Mouse (Mus musculus) heart, postnatal 0 days (tissue): ENCODE measurements around the gene Nsd1. TPM values are rescaled to one million over a fixed set of nuclear protein-coding genes. Genes with fewer than 3 reads are reported as not detected.

Source experiments
- ATAC-seq: fragments of 200-750 bp; cut with Nextera tagmentation; 2 replicates; pipeline ENCODE4 v1.8.0; 2017; ENCODE audit warnings: low read depth, moderate number of reproducible peaks, moderate library complexity; ENCODE audit not compliant: insufficient read depth
- DNase-seq: peaks from one replicate; pipeline ENCODE4 v3.0.0-alpha.2; 2016; ENCODE audit warnings: low spot score
- H3K27ac ChIP-seq: fragments of 300-500 bp; sonication (generic); 2 replicates; pipeline ENCODE4 v1.5.1; 2014; ENCODE audit warnings: low read depth, mild to moderate bottlenecking
- H3K27me3 ChIP-seq: fragments of 300-500 bp; sonication (generic); 2 replicates; pipeline ENCODE4 v1.6.1; 2014; ENCODE audit warnings: low read length, mixed read lengths; ENCODE audit not compliant: control insufficient read depth, insufficient read depth
- H3K36me3 ChIP-seq: fragments of 300-500 bp; sonication (generic); replicated peaks from 2 replicates; pipeline ENCODE4 v1.6.1; 2014; ENCODE audit warnings: low read length, mixed read lengths; ENCODE audit not compliant: control insufficient read depth, insufficient read depth
- H3K4me1 ChIP-seq: fragments of 300-500 bp; sonication (generic); 2 replicates; pipeline ENCODE4 v1.6.1; 2014; ENCODE audit warnings: antibody characterized with exemption; ENCODE audit not compliant: control insufficient read depth, insufficient read depth
- H3K4me2 ChIP-seq: fragments of 300-500 bp; sonication (generic); 2 replicates; pipeline ENCODE4 v1.6.1; 2014; ENCODE audit warnings: low read depth, mild to moderate bottlenecking, low read length, moderate library complexity
- H3K4me3 ChIP-seq: fragments of 300-500 bp; sonication (generic); 2 replicates; pipeline ENCODE4 v1.5.1; 2014; ENCODE audit warnings: low read depth, low read length
- H3K9ac ChIP-seq: fragments of 300-500 bp; sonication (generic); replicated peaks from 2 replicates; pipeline ENCODE4 v1.6.1; 2014; ENCODE audit warnings: low read depth, low read length, mixed read lengths
- H3K9me3 ChIP-seq: fragments of 300-500 bp; sonication (generic); replicated peaks from 2 replicates; pipeline ENCODE4 v1.6.1; 2016; ENCODE audit warnings: low read length; ENCODE audit not compliant: control insufficient read depth
- CTCF ChIP-seq: IDR thresholded peaks from 2 replicates; pipeline ENCODE4 v1.5.1; 2016; ENCODE audit warnings: antibody characterized with exemption, control low read depth, low read depth
- EP300 ChIP-seq: IDR thresholded peaks from 2 replicates; pipeline ENCODE4 v1.6.1; 2016; ENCODE audit warnings: antibody characterized with exemption, low read depth
- WGBS: fragments of 180-500 bp; shearing (Covaris S2); extraction: QIAGEN DNeasy Blood & Tissue Kit; methylation state at CpG from one replicate; pipeline ENCODE4 v1.1.7; 2014; 5-methylcytosine and 5-hydroxymethylcytosine counted together
- polyA plus RNA-seq: library from polyadenylated mRNA; unstranded; fragments of >200 nt; fragmentation: Nextera tagmentation; extraction: Ambion mirVana; gene quantifications from 2 replicates; pipeline ENCODE4 v1.2.1, GENCODE M21; 2015
- total RNA-seq: library from RNA; depleted of rRNA; stranded (reverse); fragments of >200 nt; gene quantifications from 2 replicates; pipeline ENCODE4 v1.2.3, GENCODE M21; 2014; ENCODE audit warnings: low replicate concordance; rRNA removed

Nsd1 gene
- 49.3 and 75.1 TPM in 2 replicates for total RNA-seq
- 39.1 and 45.4 TPM in 2 replicates for polyA plus RNA-seq

GRCm38 (mm10) chr13:55209649-55210192 is at the start of gene Nsd1:
Gene Nsd1, plus strand, starts transcription at chr13:55209782.
- Histone ChIP-seq H3K9ac (peak within 1 kb of the TSS; percentile 95), H3K4me1 (peaks cover 18% of the 10 kb centered on the region), H3K9me3 (no peaks in the 10 kb centered on the region), H3K4me3 (peak within 1 kb of the TSS; percentile 80), H3K27me3 (no peaks in the 10 kb centered on the region), H3K27ac (peak within 1 kb of the TSS; percentile 98), H3K36me3 (peaks cover 8% of the 10 kb centered on the region), H3K4me2 (peak within 1 kb of the TSS; percentile 87)
- WGBS: 43% methylated on average over 31 of the region's 31 CpGs
- TF ChIP-seq EP300 (no peak), CTCF (no peak)
- DNase-seq (no peak), ATAC-seq (no peak)

- Histone ChIP-seq H3K4me3 (no peak overlapping the region), H3K4me2 (no peak overlapping the region), H3K9ac (no peak overlapping the region), H3K27me3 (no peaks in the 10 kb centered on the region), H3K4me1 (no peaks in the 10 kb centered on the region), H3K36me3 (no peaks in the 10 kb centered on the region), H3K9me3 (no peaks in the 10 kb centered on the region), H3K27ac (no peak overlapping the region)
- no peak for DNase-seq
- TF ChIP-seq CTCF (no peak), EP300 (no peak)
- no peak for ATAC-seq
- 54% methylated on average over 7 of the region's 7 CpGs for WGBS
Measured at GRCm38 (mm10) chr13:55162365-55162764, 47.2 kb upstream of the Nsd1 start.

- no peak overlapping the region for H3K9ac ChIP-seq
- H3K27me3 ChIP-seq: no peaks in the 10 kb centered on the region
- H3K4me1 ChIP-seq: no peaks in the 10 kb centered on the region
- no peak for TF ChIP-seq EP300
- no peak for TF ChIP-seq CTCF
- ATAC-seq (no peak), DNase-seq (no peak)
- no peak overlapping the region for H3K4me2 ChIP-seq
- no peak overlapping the region for H3K27ac ChIP-seq
- H3K36me3 ChIP-seq: no peaks in the 10 kb centered on the region
- no peak overlapping the region for H3K4me3 ChIP-seq
- no peaks in the 10 kb centered on the region for H3K9me3 ChIP-seq
- WGBS: 65% methylated on average over 5 of the region's 5 CpGs
Measured at GRCm38 (mm10) chr13:55163553-55163952, 46.0 kb upstream of the Nsd1 start.

GRCm38 (mm10) chr13:55165831-55166339 is 43.7 kb upstream of the Nsd1 start:
- WGBS: 85% methylated on average over 16 of the region's 16 CpGs
- no peaks in the 10 kb centered on the region for H3K27me3 ChIP-seq
- no peaks in the 10 kb centered on the region for H3K36me3 ChIP-seq
- H3K27ac ChIP-seq: no peak overlapping the region
- H3K4me1 ChIP-seq: no peaks in the 10 kb centered on the region
- TF ChIP-seq CTCF: no peak
- TF ChIP-seq EP300: no peak
- H3K4me2 ChIP-seq: no peak overlapping the region
- H3K9me3 ChIP-seq: no peaks in the 10 kb centered on the region
- DNase-seq (no peak), ATAC-seq (no peak)
- no peak overlapping the region for H3K9ac ChIP-seq
- no peak overlapping the region for H3K4me3 ChIP-seq

- no peak for ATAC-seq
- no peaks in the 10 kb centered on the region for H3K27me3 ChIP-seq
- peaks cover 9% of the 10 kb centered on the region for H3K4me1 ChIP-seq
- no peak overlapping the region for H3K9ac ChIP-seq
- no peaks in the 10 kb centered on the region for H3K9me3 ChIP-seq
- no peaks in the 10 kb centered on the region for H3K36me3 ChIP-seq
- DNase-seq: no peak
- no peak overlapping the region for H3K4me2 ChIP-seq
- no peak overlapping the region for H3K27ac ChIP-seq
- no peak overlapping the region for H3K4me3 ChIP-seq
- WGBS: 84% methylated on average over 32 of the region's 32 CpGs
- TF ChIP-seq CTCF (no peak), EP300 (no peak)
Measured at GRCm38 (mm10) chr13:55166806-55167725, 42.5 kb upstream of the Nsd1 start.
